Mouse (Mus musculus): ENCODE measurements around the gene Fastkd5. TPM values are rescaled to one million over a fixed set of nuclear protein-coding genes. Genes with fewer than 3 reads are reported as not detected.
"Not testable (repeated sequence)": the region's sequence is repeated elsewhere in the genome, so short reads cannot be mapped to it uniquely, and the experiment has no call there.

Fastkd5 gene
- polyA plus RNA-seq, 1 experiment from 2014 or later = 19.3 TPM

DNA sequence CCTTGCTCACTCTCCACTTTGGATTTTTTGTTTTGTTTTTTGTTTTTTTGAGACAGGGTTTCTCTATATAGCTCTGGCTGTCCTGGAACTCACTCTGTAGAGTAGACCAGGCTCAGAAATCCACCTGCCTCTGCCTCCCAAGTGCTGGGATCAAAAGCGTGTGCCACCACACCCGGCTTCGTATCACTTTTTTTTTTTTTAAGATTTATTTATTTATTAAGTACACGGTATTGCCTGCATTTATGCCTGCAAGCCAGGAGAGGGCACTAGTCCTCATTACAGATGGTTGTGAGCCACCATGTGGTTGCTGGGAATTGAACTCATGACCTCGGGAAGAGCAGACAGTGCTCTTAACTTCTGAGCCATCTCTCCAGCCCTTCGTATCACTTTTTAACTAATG, 19.2 kb upstream of the Fastkd5 start:
- not testable (repeated sequence) for H3K27me3 ChIP-seq; H3K9ac ChIP-seq (replicated peaks); H3K4me1 ChIP-seq; ATAC-seq (ENCODE audit: low FRiP score, low read depth); H3K27ac ChIP-seq (replicated peaks); H3K9me3 ChIP-seq; H3K4me2 ChIP-seq (replicated peaks); H3K4me3 ChIP-seq
- WGBS = 85% methylated on average over 6 of the region's 6 CpGs
- H3K36me3 ChIP-seq = peaks cover 21% of the 10 kb centered on the region

DNA sequence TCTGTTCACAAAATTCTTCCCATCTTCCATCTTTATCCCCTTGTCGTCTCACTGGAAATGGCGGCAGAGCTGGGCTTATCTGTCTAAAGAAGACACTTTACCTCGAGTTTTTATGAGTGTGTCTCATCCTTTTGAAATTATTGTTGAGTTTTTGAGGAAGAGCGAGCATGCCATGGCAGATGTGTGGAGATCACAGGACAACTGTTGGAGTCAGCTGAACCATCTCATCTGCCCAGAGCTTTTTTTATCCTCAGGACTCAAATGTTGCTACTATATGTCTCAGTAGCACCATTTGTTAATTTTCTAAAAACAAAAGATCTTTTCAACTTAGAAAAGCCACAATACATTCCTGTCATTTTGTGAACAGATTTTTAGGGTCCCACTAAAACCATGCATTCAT, 15.4 kb upstream of the Fastkd5 start:
- peaks cover 18% of the 10 kb centered on the region for H3K27me3 ChIP-seq
- peaks cover 16% of the 10 kb centered on the region; the same call in 1 of the 2 replicates for H3K4me1 ChIP-seq
- no peaks in the 10 kb centered on the region for H3K9me3 ChIP-seq
- 82% methylated on average over 4 of the region's 4 CpGs for WGBS
- no peak for ATAC-seq (ENCODE audit: low FRiP score, low read depth)
- H3K9ac ChIP-seq (replicated peaks) = no peak overlapping the region
- H3K36me3 ChIP-seq = 0 out of 2 replicates have a peak, but pooled peaks cover 4% of the 10 kb centered on the region
- H3K4me2 ChIP-seq (replicated peaks) = no peak overlapping the region
- no peak overlapping the region for H3K27ac ChIP-seq (replicated peaks)
- no peak overlapping the region for H3K4me3 ChIP-seq

DNA sequence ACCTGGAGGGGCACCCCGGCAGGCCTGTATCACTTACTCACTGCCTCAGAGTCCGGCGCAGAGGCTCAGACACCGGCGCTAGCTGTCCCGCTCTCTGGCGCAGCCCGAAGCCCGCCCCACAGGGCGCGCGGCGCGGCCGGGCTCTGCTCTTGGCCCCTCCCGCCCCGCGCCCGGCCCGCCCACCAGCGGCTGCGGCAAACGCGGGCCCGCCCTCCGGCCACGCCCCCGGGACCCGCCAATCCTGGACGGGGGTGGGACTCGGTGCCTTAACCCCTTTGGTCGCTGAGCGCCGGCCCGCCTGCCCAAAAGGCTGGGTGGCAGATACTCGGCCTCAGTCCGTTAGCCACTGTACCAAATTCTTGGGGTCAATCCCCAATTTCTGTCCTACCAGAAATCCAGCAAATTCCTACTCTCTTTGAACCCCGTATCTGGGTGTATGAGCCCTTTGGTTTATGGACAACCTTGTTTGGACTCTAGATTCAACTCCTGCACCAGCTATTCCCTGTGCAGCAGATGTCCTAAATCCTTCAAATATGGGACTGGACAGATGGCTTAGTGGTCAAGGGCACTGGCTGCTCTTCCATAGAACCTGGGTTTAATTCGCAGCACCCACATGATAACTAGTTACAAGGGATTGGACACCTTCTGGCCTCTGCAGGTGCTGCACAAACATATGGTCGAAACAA, 13.0 kb upstream of the Fastkd5 start, which contains the start of gene Lzts3:
TSS of gene Lzts3 (minus strand) at position 120 of the 686 bp plus-strand sequence.
- peak within 1 kb of the TSS; percentile 31; the same call in 1 of the 2 replicates for H3K27ac ChIP-seq (replicated peaks)
- ATAC-seq (ENCODE audit: low FRiP score, low read depth) = peak; percentile 97
- H3K4me3 ChIP-seq = peak within 1 kb of the TSS; percentile 59
- 0 out of 2 replicates have a peak, but pooled peaks cover 4% of the 10 kb centered on the region for H3K36me3 ChIP-seq
- 6% methylated on average over 20 of the region's 40 CpGs for WGBS
- peak within 1 kb of the TSS; percentile 76 for H3K9ac ChIP-seq (replicated peaks)
- peaks cover 16% of the 10 kb centered on the region; the same call in 1 of the 2 replicates for H3K4me1 ChIP-seq
- peaks cover 42% of the 10 kb centered on the region for H3K27me3 ChIP-seq
- H3K9me3 ChIP-seq = no peaks in the 10 kb centered on the region
- peak within 1 kb of the TSS; percentile 95 for H3K4me2 ChIP-seq (replicated peaks)

DNA sequence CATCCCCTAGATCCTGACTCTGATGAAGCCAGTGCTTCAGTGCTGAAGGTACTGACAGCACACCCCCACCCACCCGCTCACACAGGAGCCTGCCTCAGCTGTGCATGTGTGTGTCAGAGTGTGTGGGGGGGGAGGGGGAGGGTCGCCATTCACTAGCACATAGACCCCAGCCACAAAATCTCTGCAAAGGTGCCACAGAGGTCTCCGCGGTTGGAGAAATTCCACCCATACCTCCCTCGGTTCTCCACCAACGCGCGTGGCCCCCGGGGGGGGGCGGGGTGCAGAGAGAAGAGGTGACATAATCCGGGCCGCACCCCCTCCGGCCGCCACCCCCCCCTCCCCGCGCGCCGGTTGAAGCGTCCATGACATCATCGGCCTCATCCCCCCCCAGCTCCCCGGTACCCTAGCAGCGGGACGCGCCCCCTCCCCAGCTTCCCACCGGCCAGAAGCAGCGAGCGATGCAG, 12.4 kb upstream of the Fastkd5 start:
- peak overlapping the region; percentile 76 for H3K9ac ChIP-seq (replicated peaks)
- peaks cover 48% of the 10 kb centered on the region for H3K27me3 ChIP-seq
- peak overlapping the region; percentile 95 for H3K4me2 ChIP-seq (replicated peaks)
- H3K9me3 ChIP-seq = no peaks in the 10 kb centered on the region
- H3K4me3 ChIP-seq = peak overlapping the region; percentile 59
- ATAC-seq (ENCODE audit: low FRiP score, low read depth) = peak; percentile 71
- WGBS = 2% methylated on average over 12 of the region's 27 CpGs
- 0 out of 2 replicates have a peak overlapping the region, but pooled peaks have one; percentile 31 for H3K27ac ChIP-seq (replicated peaks)
- H3K36me3 ChIP-seq = 0 out of 2 replicates have a peak, but pooled peaks cover 4% of the 10 kb centered on the region
- H3K4me1 ChIP-seq = peaks cover 16% of the 10 kb centered on the region; the same call in 1 of the 2 replicates

DNA sequence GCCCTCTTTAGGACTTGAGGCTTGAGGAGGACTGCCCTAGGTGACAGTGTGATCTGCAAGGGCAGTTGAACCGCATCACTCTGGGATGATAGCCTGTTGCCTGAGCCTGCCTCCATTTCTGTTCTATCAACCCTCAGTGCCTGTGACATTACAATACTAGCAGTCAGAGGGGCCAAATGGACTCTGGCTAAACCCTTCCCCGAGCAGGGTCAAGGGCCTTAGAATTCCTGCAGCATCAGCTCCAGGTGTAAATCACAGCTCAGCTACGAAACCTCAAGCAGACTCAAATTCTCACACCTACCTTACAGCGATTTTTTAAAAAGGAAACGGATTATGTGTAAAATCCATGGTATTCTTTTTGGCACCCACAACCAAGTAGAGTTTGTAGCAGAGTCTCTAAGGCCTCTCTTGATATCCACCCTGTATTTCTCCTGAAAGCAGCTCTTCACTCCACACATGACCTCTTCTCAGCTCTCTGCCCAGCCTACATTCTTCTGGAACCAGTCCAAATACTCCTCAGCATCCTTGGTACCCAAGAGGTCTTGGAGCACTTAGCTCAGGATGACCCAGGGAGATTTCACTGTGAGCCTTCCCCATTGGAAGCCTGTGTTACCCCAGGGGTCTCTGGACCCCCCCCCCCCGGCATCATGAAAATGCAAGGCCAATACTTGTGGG, 11.7 kb upstream of the Fastkd5 start:
- Histone ChIP-seq H3K4me1 (peaks cover 16% of the 10 kb centered on the region; the same call in 1 of the 2 replicates), H3K4me3 (peak overlapping the region; percentile 59; the same call in 1 of the 2 replicates), H3K27ac (replicated peaks) (no peak overlapping the region), H3K9ac (replicated peaks) (peak overlapping the region; percentile 76; the same call in 1 of the 2 replicates), H3K4me2 (replicated peaks) (peak overlapping the region; percentile 95), H3K36me3 (no peaks in the 10 kb centered on the region), H3K27me3 (peaks cover 55% of the 10 kb centered on the region), H3K9me3 (no peaks in the 10 kb centered on the region)
- 73% methylated on average over 6 of the region's 6 CpGs for WGBS
- no peak for ATAC-seq (ENCODE audit: low FRiP score, low read depth)

DNA sequence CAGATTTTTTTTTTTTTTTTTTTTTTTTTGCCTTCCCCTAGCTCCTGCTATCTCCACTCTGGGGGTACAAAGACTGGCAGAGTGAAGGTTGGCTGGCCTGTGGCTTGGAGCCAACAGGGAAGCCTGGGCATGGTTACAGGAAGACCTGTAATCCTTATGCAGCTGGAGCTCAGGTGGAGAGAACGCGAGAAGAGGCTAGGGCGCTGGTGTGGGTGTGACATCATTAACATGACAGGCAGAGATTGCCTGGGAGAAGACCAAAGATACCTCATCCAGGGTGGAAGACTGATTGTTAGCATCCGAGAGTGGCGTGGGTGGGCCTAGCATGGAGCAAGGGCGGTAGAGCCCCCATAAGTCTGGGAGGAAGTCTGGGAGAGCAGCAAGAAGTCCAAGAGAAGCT, 9.4 kb upstream of the Fastkd5 start:
- no peak for ATAC-seq (ENCODE audit: low FRiP score, low read depth)
- Histone ChIP-seq H3K27me3 (peaks cover 77% of the 10 kb centered on the region), H3K9ac (replicated peaks) (no peak overlapping the region), H3K9me3 (no peaks in the 10 kb centered on the region), H3K4me3 (no peak overlapping the region), H3K36me3 (no peaks in the 10 kb centered on the region), H3K27ac (replicated peaks) (no peak overlapping the region), H3K4me1 (peaks cover 34% of the 10 kb centered on the region), H3K4me2 (replicated peaks) (no peak overlapping the region)
- WGBS = 89% methylated on average over 6 of the region's 6 CpGs

DNA sequence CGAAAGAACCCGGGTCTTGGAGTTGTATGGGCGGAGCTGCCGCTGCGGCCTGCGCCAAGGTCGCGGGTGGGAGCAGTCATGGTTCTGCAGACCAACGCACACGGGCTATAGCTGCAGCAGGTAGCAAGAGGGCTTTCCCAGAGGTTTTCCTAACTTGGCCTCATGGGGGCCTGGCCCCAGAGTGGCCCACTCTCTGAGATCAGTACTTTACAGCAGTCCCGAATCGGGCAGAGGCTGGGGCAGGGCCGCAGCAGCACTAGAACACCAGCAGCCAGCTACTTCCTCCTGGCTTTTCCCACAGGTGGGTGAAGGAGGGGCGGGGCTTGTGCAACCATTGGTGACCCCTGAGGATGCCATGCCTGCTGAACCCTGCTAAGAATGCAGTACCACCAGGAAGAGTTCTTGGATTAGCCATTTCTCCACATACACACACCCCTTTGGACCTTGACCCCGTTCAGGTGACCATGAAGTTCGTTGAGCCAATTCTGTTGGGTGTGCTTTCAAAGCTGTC, 8.3 kb upstream of the Fastkd5 start:
- Histone ChIP-seq H3K36me3 (no peaks in the 10 kb centered on the region), H3K9me3 (no peaks in the 10 kb centered on the region), H3K9ac (replicated peaks) (no peak overlapping the region), H3K27ac (replicated peaks) (no peak overlapping the region), H3K4me2 (replicated peaks) (no peak overlapping the region), H3K4me1 (peaks cover 41% of the 10 kb centered on the region), H3K27me3 (peaks cover 86% of the 10 kb centered on the region), H3K4me3 (no peak overlapping the region)
- WGBS = 32% methylated on average over 16 of the region's 16 CpGs
- no peak for ATAC-seq (ENCODE audit: low FRiP score, low read depth)

DNA sequence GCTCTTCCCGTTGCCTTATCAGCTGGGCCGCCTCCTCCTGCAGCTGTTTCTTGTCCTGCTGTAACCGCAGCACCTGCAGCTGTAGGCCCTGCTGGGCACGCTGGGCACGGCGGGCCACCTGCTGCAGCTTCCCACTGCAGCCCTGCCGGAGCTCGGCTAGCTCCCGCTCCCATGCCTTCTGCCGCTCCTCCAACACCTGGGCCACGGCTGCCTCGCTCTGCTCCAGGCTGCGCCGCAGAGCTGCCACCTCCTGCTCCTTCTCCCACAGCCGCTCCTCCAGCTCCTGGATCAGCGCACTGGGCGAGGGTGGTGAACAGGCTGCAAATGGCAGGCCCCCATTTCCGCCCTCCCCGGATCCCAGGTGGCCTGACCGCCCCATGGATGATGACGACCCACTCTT, 6.0 kb upstream of the Fastkd5 start:
- Histone ChIP-seq H3K27ac (replicated peaks) (no peak overlapping the region), H3K27me3 (peaks cover 88% of the 10 kb centered on the region), H3K9me3 (no peaks in the 10 kb centered on the region), H3K36me3 (no peaks in the 10 kb centered on the region), H3K4me1 (peaks cover 31% of the 10 kb centered on the region), H3K4me2 (replicated peaks) (peak overlapping the region; percentile 61), H3K9ac (replicated peaks) (no peak overlapping the region), H3K4me3 (peak overlapping the region; percentile 13; the same call in 1 of the 2 replicates)
- ATAC-seq (ENCODE audit: low FRiP score, low read depth) = no peak
- WGBS = 13% methylated on average over 21 of the region's 21 CpGs

DNA sequence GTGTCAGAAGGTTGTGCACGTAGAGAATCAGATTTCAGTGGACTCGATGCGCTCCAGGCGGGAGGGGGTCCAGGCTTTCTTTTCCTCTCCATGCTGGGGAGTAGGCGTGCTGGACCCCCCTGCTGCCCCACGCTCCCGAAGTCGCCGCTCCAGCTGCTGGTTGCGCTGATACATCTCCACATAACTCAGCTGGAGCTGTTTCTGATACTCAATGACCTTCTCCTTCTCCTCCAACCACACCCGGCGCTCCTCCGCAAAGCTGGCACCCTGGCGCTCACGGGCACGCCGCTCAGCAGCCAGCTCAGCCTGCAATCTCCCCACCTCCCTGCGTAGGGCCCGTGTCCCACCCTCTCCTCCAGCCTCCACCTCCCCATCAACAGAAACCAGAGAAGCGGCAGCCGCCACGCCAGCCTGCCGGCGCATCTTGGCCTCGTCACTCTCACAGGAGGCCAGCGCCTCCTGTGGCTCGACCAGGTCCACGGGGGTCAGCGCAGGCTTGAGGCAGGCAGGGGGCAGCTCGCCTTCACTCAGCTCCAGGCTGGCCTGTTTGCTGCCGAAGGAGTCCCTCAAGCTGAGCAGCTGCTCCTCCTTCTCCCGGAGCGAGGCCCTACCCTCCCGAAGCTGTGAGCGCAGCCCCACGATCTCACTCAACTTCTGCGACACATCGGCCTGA, 5.0 kb upstream of the Fastkd5 start:
- Histone ChIP-seq H3K9me3 (no peaks in the 10 kb centered on the region), H3K27ac (replicated peaks) (no peak overlapping the region), H3K4me3 (peak overlapping the region; percentile 34), H3K4me1 (peaks cover 31% of the 10 kb centered on the region), H3K27me3 (peaks cover 81% of the 10 kb centered on the region), H3K4me2 (replicated peaks) (peak overlapping the region; percentile 61), H3K36me3 (no peaks in the 10 kb centered on the region), H3K9ac (replicated peaks) (peak overlapping the region; percentile 53)
- WGBS = 2% methylated on average over 38 of the region's 38 CpGs
- ATAC-seq (ENCODE audit: low FRiP score, low read depth) = peak; percentile 50; the same call in 1 of the 2 replicates

DNA sequence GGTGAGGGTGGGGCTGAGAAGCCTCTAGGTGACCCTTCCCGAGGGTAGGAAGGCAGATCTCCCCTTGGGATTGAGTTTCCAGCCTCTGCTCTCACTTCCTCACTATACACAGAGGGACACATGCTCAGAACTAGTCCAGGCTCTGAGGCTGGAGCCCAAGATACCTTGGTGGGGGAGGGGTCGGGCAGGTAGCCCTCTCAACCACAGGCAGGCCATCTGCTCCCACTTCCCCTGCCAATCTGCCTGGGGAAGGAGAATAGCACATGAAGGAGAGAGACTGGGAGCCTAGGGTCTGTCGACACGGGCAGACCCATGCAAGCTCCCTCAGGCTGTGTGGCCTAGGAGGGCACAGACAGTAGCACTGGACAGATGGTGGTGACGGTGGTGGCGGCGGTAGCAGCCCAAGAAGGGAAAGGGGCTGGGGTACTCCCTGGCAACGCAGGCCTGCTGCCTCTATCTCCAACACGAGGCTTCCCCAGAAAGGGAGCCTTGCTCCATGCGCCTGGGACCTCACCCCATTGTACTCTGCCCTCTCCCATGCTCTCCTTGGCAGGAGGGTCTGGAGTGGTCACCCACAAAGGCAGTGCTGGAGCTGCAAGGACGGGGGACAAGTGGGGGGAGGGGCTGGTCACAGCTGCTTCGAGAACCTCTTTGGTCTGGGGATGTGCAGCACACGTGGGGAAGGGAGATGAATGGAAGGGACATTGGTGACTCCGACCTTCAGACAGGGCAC, 4.3 kb upstream of the Fastkd5 start:
- peak overlapping the region; percentile 34 for H3K4me3 ChIP-seq
- ATAC-seq (ENCODE audit: low FRiP score, low read depth) = peak; percentile 7; the same call in 1 of the 2 replicates
- peak overlapping the region; percentile 61 for H3K4me2 ChIP-seq (replicated peaks)
- 14% methylated on average over 14 of the region's 14 CpGs for WGBS
- H3K27ac ChIP-seq (replicated peaks) = peak overlapping the region; percentile 1; the same call in 1 of the 2 replicates
- H3K4me1 ChIP-seq = peaks cover 32% of the 10 kb centered on the region
- H3K9me3 ChIP-seq = no peaks in the 10 kb centered on the region
- no peaks in the 10 kb centered on the region for H3K36me3 ChIP-seq
- 0 out of 2 replicates have a peak overlapping the region, but pooled peaks have one; percentile 53 for H3K9ac ChIP-seq (replicated peaks)
- peaks cover 74% of the 10 kb centered on the region for H3K27me3 ChIP-seq

Measured in midbrain, embryonic 12.5 days (tissue).